Mouse (Mus musculus) heart, embryonic 15.5 days (tissue): Measurements from ENCODE around the gene Adgrg1. TPM values are rescaled to one million over a fixed set of nuclear protein-coding genes. Genes with fewer than 3 reads are reported as not detected.
"Not testable (repeated sequence)": the region's sequence is repeated elsewhere in the genome, so short reads cannot be mapped to it uniquely, and the experiment has no call there.

Source experiments
- ATAC-seq: fragments of 200-750 bp; cut with Nextera tagmentation; replicated peaks from 2 replicates; pipeline ENCODE4 v1.8.0; 2017; ENCODE audit warnings: low read depth, moderate TSS enrichment; ENCODE audit not compliant: insufficient number of reproducible peaks, insufficient read depth, low FRiP score
- H3K27ac ChIP-seq: fragments of 300-500 bp; sonication (generic); 2 replicates; pipeline ENCODE4 v1.5.1; 2015; ENCODE audit warnings: mild to moderate bottlenecking, inconsistent platforms
- H3K27me3 ChIP-seq: fragments of 300-500 bp; sonication (generic); 2 replicates; pipeline ENCODE4 v1.6.1; 2015; ENCODE audit warnings: inconsistent platforms
- H3K36me3 ChIP-seq: fragments of 300-500 bp; sonication (generic); 2 replicates; pipeline ENCODE4 v1.6.1; 2015; ENCODE audit warnings: mild to moderate bottlenecking, inconsistent platforms
- H3K4me1 ChIP-seq: fragments of 300-500 bp; sonication (generic); replicated peaks from 2 replicates; pipeline ENCODE4 v1.6.1; 2015; ENCODE audit warnings: inconsistent platforms
- H3K4me2 ChIP-seq: fragments of 300-500 bp; sonication (generic); 2 replicates; pipeline ENCODE4 v1.6.1; 2015; ENCODE audit warnings: inconsistent platforms, mild to moderate bottlenecking, moderate library complexity
- H3K4me3 ChIP-seq: fragments of 300-500 bp; sonication (generic); 2 replicates; pipeline ENCODE4 v1.5.1; 2015; ENCODE audit warnings: mild to moderate bottlenecking, inconsistent platforms
- H3K9ac ChIP-seq: fragments of 300-500 bp; sonication (generic); 2 replicates; pipeline ENCODE4 v1.6.1; 2015; ENCODE audit warnings: mild to moderate bottlenecking, inconsistent platforms
- H3K9me3 ChIP-seq: fragments of 300-500 bp; sonication (generic); replicated peaks from 2 replicates; pipeline ENCODE4 v1.6.1; 2016; ENCODE audit warnings: inconsistent platforms
- WGBS: fragments of 180-500 bp; shearing (Covaris S2); methylation state at CpG from one replicate; pipeline ENCODE4 v1.1.7; 2015; ENCODE audit warnings: mixed read lengths; 5-methylcytosine and 5-hydroxymethylcytosine counted together
- polyA plus RNA-seq: library from polyadenylated mRNA; unstranded; fragments of >200 nt; fragmentation: Nextera tagmentation; extraction: Ambion mirVana; gene quantifications from 2 replicates; pipeline ENCODE4 v1.2.1, GENCODE M21; 2015

Gene Adgrg1
- polyA plus RNA-seq, 1 experiment from 2014 or later = 4.6 TPM

DNA sequence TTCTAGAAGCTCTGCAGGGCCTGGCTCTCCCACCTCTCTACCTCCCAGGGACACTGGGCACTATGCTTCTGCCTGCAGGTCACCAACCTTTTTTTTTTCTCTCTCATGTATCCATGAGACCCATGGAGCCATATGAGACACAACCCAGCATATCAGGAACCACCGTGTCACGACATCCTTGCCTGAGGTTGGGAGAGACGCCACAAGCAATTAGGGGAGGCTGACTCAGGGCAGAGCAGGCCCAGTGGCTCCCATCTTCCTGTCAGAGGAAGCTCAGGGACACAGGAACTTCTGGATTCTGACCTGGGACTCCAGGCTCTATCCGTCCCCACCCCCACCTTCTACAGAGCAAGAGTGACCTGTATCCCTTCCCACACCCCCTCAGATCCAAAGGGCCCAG lies 41.3 kb downstream of the Adgrg1 start:
- Histone ChIP-seq H3K27ac (no peak overlapping the region), H3K36me3 (no peaks in the 10 kb centered on the region), H3K4me3 (no peak overlapping the region), H3K4me2 (no peak overlapping the region), H3K27me3 (no peaks in the 10 kb centered on the region), H3K9me3 (no peaks in the 10 kb centered on the region), H3K9ac (no peak overlapping the region), H3K4me1 (peaks cover 2% of the 10 kb centered on the region; the same call in 1 of the 2 replicates)
- ATAC-seq = no peak
- 66% methylated on average over 4 of the region's 4 CpGs for WGBS

DNA sequence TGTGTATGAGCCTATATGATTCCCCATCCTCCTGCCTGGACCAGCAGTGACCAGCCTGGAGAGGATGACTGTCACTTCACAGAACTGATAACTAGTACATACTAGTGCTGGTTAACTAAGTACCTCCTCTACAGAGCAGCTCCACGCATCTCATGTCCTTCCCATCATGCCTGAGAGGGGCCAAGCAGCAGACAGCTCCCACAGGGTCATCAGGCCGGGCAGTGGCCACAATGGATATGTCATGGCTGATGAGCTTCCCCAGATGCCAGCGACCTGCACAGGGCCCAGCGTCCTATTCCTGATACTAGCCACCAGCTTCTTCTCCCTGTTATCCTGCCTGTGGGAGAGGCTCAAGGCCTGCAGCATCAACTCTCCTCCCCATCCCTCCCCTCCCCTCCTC lies 42.1 kb downstream of the Adgrg1 start:
- H3K27me3 ChIP-seq = no peaks in the 10 kb centered on the region
- no peak overlapping the region for H3K9ac ChIP-seq
- ATAC-seq = no peak
- no peaks in the 10 kb centered on the region for H3K9me3 ChIP-seq
- H3K4me2 ChIP-seq = no peak overlapping the region
- no peak overlapping the region for H3K4me3 ChIP-seq
- no peaks in the 10 kb centered on the region for H3K36me3 ChIP-seq
- H3K27ac ChIP-seq = no peak overlapping the region
- H3K4me1 ChIP-seq = peaks cover 2% of the 10 kb centered on the region; the same call in 1 of the 2 replicates
- 51% methylated on average over 4 of the region's 4 CpGs for WGBS

DNA sequence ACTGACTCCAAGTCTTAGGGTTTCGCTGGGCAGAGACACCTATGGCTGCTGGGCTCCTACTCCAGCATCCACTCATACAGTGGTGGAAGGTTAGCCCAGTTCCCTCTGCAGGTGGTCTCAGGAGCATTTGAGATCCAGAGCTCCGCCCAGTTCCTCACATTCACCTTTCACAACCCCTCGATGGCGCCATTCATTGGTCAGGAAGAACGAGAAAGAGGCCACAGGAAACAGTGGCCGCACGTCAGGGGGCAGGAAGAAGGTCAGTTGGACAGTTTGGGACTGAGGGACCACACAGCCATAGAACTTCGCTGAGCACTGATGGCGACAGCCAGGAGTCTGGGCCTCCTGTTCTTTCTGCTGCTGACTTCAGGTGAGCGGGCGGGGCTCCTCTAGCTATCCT lies 42.9 kb downstream of the Adgrg1 start, which contains the start of gene Adgrg3:
Gene Adgrg3, plus strand, starts transcription at position 242 of the 400 bp plus-strand sequence.
- H3K9ac ChIP-seq = no peak within 1 kb of the TSS
- H3K4me3 ChIP-seq = no peak within 1 kb of the TSS
- ATAC-seq = no peak
- H3K27me3 ChIP-seq = no peaks in the 10 kb centered on the region
- H3K36me3 ChIP-seq = no peaks in the 10 kb centered on the region
- H3K4me2 ChIP-seq = no peak within 1 kb of the TSS
- no peak within 1 kb of the TSS for H3K27ac ChIP-seq
- WGBS = 64% methylated on average over 11 of the region's 11 CpGs
- no peaks in the 10 kb centered on the region for H3K9me3 ChIP-seq
- peaks cover 2% of the 10 kb centered on the region; the same call in 1 of the 2 replicates for H3K4me1 ChIP-seq

DNA sequence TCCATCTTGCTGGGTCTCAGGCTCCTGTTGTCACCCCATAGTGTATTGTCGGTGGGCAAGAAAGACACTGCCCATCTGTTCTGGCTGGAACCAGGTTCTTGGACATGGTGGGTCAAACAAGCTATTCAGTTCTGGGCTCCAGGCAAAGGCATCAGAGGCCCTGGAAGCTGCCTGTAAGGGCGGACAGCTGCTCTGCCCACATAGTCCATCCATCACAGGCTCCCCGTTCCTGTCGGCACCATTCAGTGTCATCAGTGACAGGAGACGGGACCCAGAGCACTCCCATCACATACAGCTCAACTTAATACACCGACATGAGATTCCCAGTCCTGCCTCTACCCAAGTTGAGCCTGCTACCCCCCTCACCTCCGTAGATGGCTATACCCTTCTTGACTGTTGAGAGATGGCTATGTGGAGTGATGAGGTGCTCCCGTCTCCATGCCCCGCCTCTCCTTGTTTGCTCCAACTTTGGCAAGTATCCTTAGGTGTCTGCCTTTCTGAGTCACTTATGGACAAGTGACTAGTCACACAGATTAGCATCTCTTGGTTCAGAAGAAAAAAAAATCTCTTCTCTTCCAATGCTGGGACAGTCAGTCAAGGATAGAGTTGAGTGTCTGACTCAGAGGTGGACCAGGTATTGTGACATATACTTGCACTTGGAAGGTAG lies 43.6 kb downstream of the Adgrg1 start:
- no peak overlapping the region for H3K9ac ChIP-seq
- H3K4me3 ChIP-seq = no peak overlapping the region
- H3K27me3 ChIP-seq = no peaks in the 10 kb centered on the region
- H3K4me2 ChIP-seq = no peak overlapping the region
- H3K27ac ChIP-seq = no peak overlapping the region
- 46% methylated on average over 9 of the region's 9 CpGs for WGBS
- H3K4me1 ChIP-seq = peaks cover 2% of the 10 kb centered on the region; the same call in 1 of the 2 replicates
- no peak for ATAC-seq
- H3K9me3 ChIP-seq = no peaks in the 10 kb centered on the region
- H3K36me3 ChIP-seq = no peaks in the 10 kb centered on the region

DNA sequence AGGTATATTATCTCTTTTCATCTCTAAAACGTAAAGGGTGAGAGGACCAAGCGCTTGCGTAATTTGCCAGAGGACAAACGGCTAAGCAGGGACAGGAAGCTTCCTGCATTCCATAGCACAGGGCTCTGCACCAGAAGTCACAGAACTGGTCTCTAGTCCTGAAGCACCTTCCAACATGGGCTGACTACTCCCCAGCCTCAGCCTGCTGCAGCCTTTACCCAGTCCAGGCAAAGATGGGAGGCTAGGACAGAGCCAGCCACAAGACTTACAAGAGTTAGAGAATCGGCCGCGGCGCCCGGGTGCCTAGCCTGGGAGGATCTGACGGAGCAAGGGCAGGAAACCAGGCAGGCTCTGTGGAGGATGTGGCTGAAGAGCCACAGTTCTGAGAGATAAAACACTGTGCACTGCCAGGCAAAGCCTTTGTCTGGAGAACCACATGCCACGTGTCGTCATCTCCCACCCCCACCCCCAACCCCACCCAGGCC lies 45.8 kb downstream of the Adgrg1 start:
- Histone ChIP-seq H3K4me3 (peak overlapping the region; percentile 26), H3K9ac (no peak overlapping the region; the same call in 1 of the 2 replicates)
- peak; percentile 37; the same call in 1 of the 2 replicates for ATAC-seq

DNA sequence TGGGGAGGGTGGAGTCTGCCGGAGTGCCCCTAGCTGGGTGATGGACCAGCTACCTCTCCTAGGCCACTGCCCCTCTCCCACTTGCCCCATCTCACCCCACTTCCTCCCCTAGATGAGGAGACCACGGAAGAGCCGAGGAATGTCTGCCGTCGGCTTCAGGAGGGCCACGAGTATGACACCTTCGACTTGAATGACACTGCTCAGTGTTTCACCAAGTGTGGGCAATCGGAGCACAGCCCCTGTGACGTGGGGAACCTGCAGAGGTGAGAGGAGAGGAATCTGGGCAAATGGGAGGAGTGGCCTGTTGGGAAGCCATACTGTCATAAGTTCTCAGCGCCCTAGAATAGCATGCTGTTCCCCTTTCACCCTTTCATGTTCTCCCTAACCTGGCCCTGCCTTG lies 46.3 kb downstream of the Adgrg1 start:
- Histone ChIP-seq H3K27ac (peak overlapping the region; percentile 67), H3K9ac (no peak overlapping the region), H3K4me1 (peaks cover 2% of the 10 kb centered on the region; the same call in 1 of the 2 replicates), H3K27me3 (no peaks in the 10 kb centered on the region), H3K36me3 (0 out of 2 replicates have a peak, but pooled peaks cover 3% of the 10 kb centered on the region), H3K4me3 (0 out of 2 replicates have a peak overlapping the region, but pooled peaks have one; percentile 26), H3K4me2 (peak overlapping the region; percentile 54), H3K9me3 (peaks cover 3% of the 10 kb centered on the region; the same call in 1 of the 2 replicates)
- WGBS = 56% methylated on average over 10 of the region's 10 CpGs
- no peak for ATAC-seq

More for the DNA sequence above, 45.8 kb downstream of the Adgrg1 start:
- Histone ChIP-seq H3K4me2 (peak overlapping the region; percentile 54), H3K36me3 (no peaks in the 10 kb centered on the region), H3K27me3 (no peaks in the 10 kb centered on the region), H3K9me3 (no peaks in the 10 kb centered on the region; the same call in 1 of the 2 replicates), H3K4me1 (peaks cover 2% of the 10 kb centered on the region; the same call in 1 of the 2 replicates), H3K27ac (peak overlapping the region; percentile 67)
- WGBS = 27% methylated on average over 12 of the region's 12 CpGs

DNA sequence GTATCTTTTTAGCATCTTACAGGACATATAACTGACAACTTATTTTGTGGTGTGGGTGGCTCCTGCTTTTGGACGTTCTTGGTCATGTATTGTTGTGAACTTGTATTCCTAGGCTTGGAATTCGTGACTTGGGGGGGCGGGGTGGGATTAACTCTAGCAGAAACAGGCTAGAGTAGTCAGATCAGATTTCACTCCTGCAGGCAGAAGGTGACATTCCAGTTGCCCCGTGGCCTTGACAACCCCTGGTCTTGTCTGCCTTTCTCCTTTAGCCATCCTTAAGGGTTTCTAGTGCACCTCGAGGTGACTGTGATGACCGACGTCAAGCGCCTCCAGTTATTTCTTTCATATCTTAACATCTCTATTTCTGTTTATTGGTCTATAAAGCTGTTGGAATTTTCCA lies 48.6 kb downstream of the Adgrg1 start:
- WGBS = 22% methylated on average over 8 of the region's 8 CpGs
- H3K9ac ChIP-seq = no peak overlapping the region
- no peak overlapping the region for H3K4me2 ChIP-seq
- no peak for ATAC-seq
- no peak overlapping the region for H3K4me3 ChIP-seq
- H3K27ac ChIP-seq = no peak overlapping the region
- H3K36me3 ChIP-seq = 0 out of 2 replicates have a peak, but pooled peaks cover 3% of the 10 kb centered on the region
- H3K9me3 ChIP-seq = peaks cover 4% of the 10 kb centered on the region; the same call in 1 of the 2 replicates
- H3K27me3 ChIP-seq = no peaks in the 10 kb centered on the region
- peaks cover 2% of the 10 kb centered on the region; the same call in 1 of the 2 replicates for H3K4me1 ChIP-seq

DNA sequence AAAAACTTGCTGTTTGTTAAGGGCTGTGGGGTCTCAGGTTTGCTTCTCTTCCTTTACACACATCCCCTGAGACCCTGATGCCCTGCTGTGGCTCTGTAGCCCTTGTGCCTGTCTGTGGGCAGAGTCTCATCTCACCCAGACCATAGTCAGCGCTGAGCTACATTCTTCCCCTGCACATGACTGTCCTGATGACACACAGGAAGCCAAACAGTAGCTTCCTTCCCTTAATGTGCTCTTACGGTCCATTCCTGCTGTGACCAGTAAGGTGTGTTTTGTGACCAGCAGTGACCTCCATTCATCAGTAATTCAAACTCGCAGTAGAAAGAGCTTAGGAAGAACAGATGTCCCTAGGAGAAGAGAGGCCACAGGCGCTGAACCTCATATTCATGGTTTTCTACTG lies 49.8 kb downstream of the Adgrg1 start:
- Histone ChIP-seq H3K36me3 (0 out of 2 replicates have a peak, but pooled peaks cover 3% of the 10 kb centered on the region), H3K27ac (no peak overlapping the region), H3K27me3 (no peaks in the 10 kb centered on the region), H3K4me3 (no peak overlapping the region), H3K4me2 (no peak overlapping the region), H3K9me3 (peaks cover 4% of the 10 kb centered on the region; the same call in 1 of the 2 replicates), H3K4me1 (peaks cover 2% of the 10 kb centered on the region; the same call in 1 of the 2 replicates), H3K9ac (no peak overlapping the region)
- ATAC-seq = no peak
- WGBS = 76% methylated on average over 4 of the region's 4 CpGs

DNA sequence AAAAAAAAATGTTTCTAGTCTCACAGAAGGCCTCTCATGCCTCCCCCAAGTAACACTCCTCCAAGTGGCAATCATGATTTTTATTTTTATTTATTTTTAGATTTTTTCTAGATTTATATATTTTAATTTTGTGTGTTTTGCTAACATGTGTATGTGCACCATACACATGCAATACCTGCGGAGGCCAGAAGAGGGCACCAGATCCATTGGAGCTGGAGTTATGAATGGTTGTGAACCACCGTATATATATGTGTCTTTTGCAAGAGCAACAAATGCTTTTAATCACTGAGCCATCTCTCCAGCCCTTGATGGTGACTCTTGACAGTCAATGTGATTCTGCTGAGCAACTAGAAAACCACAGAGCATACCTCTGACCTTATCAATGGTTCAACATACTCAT lies 50.9 kb downstream of the Adgrg1 start:
- 74% methylated on average over 2 of the region's 2 CpGs for WGBS
- no peak for ATAC-seq
- H3K9ac ChIP-seq = no peak overlapping the region
- H3K4me3 ChIP-seq = no peak overlapping the region
- no peaks in the 10 kb centered on the region for H3K27me3 ChIP-seq
- H3K9me3 ChIP-seq = peaks cover 4% of the 10 kb centered on the region; the same call in 1 of the 2 replicates
- H3K36me3 ChIP-seq = 0 out of 2 replicates have a peak, but pooled peaks cover 3% of the 10 kb centered on the region
- no peak overlapping the region for H3K4me2 ChIP-seq
- no peak overlapping the region for H3K27ac ChIP-seq
- H3K4me1 ChIP-seq = peaks cover under 1% of the 10 kb centered on the region; the same call in 1 of the 2 replicates

DNA sequence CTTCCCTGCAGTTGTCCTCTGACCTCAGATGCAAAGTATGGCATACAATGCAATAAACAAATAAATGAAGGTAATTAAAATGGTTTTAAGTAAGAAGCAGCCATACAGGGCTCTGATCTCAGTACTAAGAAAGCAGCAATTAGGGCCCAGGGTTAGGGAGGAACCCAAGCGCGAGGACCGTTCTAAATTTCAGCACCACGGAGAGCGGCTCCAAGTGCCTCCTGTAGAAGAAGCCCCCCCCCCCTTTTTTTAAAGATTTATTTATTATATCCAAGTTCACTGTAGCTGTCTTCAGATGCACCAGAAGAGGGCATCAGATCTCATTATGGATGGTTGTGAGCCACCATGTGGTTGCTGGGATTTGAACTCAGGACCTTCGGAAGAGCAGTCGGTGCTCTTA lies 53.8 kb downstream of the Adgrg1 start:
- H3K27ac ChIP-seq, ATAC-seq, H3K36me3 ChIP-seq, H3K9ac ChIP-seq, H3K4me3 ChIP-seq, H3K27me3 ChIP-seq, H3K4me2 ChIP-seq, H3K9me3 ChIP-seq, H3K4me1 ChIP-seq: not testable (repeated sequence)
- 53% methylated on average over 7 of the region's 7 CpGs for WGBS

DNA sequence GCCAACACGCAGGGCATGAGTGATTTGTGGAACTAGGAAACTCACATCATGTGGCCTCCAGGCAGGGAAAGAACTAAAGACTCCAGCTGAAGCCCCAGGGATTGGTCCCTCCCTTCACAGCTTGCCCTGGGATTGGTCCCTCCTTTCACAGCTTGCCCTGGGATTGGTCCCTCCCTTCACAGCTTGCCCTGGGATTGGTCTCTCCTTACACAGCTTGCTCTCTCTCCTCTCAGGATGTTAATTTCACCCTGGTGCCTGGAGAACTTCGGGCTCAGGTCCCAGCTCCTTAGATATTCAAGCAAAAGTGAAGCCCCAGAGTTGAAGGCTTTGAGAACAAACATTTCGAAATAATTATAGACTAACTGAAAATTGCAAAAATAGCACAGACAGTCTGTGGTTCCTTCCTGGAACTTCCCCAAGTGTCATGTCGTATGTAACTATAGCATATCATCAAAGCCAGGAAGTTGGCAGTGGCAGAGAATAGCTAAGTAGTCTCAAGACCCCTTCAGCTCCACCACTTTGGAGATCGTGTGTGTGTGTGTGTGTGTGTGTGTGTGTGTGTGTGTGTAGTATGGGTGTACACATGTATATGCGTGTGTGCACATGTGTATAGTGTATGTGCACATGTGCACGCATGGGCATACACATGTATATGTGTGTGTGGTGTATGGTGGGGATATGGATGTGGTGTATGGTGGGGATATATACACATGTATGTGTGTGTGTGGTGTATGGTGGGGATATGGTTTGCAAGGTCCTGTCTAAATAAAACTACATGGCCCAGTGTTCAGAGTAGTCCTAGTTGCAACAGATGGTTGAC lies 62.8 kb downstream of the Adgrg1 start:
- H3K4me2 ChIP-seq = no peak overlapping the region
- no peaks in the 10 kb centered on the region for H3K4me1 ChIP-seq
- no peaks in the 10 kb centered on the region for H3K9me3 ChIP-seq
- H3K4me3 ChIP-seq = no peak overlapping the region
- no peak overlapping the region for H3K27ac ChIP-seq
- no peaks in the 10 kb centered on the region for H3K27me3 ChIP-seq
- WGBS = 53% methylated on average over 7 of the region's 7 CpGs
- no peak overlapping the region for H3K9ac ChIP-seq
- ATAC-seq = 0 out of 2 replicates have a peak, but pooled peaks have one; percentile 61
- H3K36me3 ChIP-seq = no peaks in the 10 kb centered on the region
